Mouse (Mus musculus) A20 (cell line): Measurements from ENCODE around the gene Agr2.

Source experiments
- DNase-seq: peaks from one replicate; pipeline ENCODE4 v3.0.0-alpha.2; 2011; ENCODE audit warnings: low read depth, low spot score

The Agr2 gene

DNA sequence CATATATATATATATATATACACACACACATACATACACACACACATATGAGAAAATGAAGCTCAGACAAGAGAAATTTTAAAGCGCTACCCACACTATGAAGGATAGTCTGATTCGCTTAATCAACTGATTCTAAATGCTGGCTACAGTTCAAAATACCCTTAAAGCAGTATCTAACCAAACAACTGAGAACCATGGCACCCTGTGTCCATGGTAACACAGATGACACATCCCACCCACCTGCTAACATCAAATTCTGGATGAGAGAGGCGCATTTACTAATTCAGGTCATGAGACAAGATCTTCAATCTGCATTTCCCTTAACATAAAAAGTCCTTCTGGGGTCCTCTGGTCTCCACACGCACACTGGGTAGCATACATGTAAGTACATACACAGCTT is 33.4 kb downstream of the Agr2 start:
- no peak for DNase-seq

GRCm38 (mm10) chr12:36027171-36027570 is 34.5 kb downstream of the Agr2 start:
- no peak for DNase-seq

DNA sequence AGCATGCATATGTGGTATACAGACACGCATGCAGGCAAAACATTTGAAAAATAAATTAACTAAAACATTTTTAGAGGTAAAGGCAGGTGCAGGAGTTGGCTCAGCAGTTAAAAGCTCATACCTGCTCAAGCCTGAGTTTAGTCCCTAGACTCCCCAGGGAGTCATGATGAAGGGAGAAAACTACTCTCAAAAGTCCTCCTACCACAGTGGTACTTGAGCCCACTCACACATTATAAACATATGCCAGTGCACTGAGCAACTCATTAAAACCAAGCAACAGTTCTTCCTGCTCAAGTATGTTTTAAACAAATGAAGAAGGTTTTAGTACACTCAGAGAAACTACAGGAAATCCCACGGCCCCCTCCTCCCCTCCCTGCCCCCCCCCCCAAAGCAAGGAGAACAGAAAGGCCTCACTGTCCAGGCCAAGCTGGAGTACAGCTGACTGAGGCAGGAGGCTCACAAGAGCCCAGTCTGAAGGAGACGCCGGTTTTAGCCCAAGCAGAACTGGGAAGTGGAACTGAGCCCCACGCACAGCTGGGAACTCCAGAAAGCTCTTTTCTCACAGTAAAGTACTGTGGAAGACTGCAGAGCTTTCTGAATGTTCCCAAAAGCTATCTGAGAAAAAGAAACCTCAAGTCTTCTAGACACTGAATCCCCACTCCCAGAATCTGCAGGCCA is 36.4 kb downstream of the Agr2 start:
- peak; percentile 63 for DNase-seq

GRCm38 (mm10) chr12:36029687-36030086 is 37.0 kb downstream of the Agr2 start:
- DNase-seq: no peak

GRCm38 (mm10) chr12:36030660-36031363 is 38.1 kb downstream of the Agr2 start:
- no peak for DNase-seq

GRCm38 (mm10) chr12:36032419-36032818 is 39.7 kb downstream of the Agr2 start:
- no peak for DNase-seq

DNA sequence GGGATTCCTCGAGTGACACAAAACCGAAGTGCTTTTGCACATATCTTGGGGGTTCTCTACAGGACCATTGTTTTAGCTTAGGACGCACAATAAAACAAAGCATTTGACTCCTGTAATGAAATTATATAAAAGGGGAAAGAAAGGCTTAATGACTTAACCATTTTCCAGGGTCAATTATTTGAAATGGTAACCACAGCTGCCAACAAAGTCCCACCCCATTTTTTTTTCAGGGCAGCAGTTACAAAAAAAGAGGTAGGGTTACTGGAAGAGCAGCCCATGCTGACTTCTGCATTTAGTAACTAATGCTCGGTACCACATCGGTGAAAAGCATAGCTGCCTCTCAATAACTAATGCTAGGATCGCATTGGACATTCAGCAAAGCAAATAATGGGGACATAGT is 42.8 kb downstream of the Agr2 start:
- no peak for DNase-seq

DNA sequence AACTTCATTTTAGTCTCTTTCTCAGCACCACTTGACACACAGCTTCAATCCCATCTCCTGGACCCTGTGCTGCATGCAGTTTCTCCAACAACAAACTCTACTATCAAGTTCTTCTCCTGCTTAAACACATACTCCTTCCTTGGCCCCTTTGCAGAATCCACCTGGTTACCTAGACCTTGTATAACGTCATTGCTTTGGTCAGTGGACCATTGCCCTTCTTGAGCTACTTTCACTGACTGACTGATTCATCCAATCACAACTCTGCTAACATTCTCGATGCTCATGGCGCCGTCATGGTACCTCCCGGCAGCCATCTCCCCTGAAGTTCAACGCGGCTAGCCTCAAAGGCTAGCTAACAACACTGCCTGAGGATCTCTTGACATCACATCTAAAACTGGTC is 43.4 kb downstream of the Agr2 start:
- DNase-seq: no peak

- DNase-seq: no peak
Measured at GRCm38 (mm10) chr12:36036776-36037175, 44.1 kb downstream of the Agr2 start.

- DNase-seq: peak; percentile 91
Measured at GRCm38 (mm10) chr12:36039541-36040084, 46.9 kb downstream of the Agr2 start.

DNA sequence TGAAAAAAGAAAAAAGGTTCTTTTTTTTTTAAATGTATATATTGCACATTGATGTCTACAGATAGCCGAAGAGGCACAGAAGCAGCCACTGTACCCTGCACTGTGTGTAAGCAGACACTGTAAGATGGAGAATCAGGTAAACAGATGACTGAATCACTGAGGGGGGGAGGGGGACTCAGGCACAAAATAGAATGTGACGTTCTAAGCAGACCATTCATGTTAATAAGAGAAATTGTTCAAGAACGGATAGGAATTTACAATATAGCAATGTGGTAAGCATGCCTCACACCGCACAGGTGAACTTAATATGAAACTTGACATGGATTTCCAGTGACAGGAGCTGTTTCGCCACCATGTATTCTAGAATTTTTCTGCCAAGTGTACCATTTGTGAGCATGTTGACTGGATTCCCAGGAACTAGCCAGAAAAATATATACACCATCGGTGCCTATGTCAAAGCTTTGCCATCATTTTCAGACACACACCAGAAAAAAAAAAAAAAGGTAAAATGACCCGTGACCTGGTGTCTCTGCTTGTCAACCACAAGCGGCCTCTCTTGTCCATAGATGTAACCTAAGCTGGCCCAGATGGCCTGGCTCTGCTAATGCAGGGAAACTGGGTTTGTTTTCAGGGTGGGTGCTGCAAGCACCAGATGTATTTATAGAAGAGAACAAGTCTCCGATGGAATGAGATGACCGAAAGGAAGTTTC is 48.0 kb downstream of the Agr2 start:
- peak; percentile 76 for DNase-seq

- DNase-seq: no peak
Measured at GRCm38 (mm10) chr12:36041281-36041589, 48.5 kb downstream of the Agr2 start.

GRCm38 (mm10) chr12:36041703-36042347 is 49.1 kb downstream of the Agr2 start:
- peak; percentile 86 for DNase-seq

DNA sequence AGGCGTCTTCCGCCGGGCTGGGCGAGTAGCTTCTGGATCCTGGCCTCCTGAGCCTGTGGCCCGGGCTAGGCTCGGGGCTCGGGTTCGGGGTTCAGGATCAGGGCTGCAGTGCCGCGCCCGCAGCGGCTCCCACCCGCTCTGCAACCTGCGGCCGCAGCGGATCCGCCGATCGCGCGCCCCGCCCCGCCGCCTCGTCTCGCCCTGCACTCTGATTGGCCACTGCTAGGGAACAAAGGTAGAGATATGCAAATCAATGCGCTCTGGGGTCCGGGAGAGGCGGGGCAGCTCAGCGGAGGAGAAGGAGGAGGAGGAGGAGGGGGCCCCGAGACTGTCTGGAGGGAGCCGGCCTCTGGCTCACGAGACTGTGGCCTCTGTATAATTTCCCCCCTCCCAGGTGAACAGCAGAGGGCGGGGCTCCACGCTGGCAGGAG is 49.7 kb downstream of the Agr2 start, which contains the start of gene Tspan13:
Gene Tspan13 (minus strand): TSS at position 153 of the 431 bp plus-strand sequence.
- DNase-seq: peak; percentile 97

DNA sequence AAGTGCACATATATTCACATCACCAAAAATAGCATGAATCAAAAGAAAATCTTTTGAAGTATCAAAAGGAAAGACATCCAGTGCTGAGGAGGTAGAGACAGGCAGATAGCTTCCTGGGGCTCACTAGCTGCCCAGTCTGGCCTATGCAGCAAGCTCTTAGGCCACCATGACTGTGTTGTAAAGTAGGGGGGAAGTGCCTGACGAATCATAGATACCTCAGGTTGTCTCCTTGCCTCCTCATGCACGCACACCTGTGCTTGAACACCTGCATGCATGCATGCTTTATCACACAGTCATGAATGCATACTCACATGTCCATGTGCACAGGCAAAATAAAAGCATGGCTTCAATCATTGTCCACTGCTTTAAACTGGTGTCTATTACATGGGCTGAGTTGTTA is 52.0 kb downstream of the Agr2 start:
- no peak for DNase-seq

DNA sequence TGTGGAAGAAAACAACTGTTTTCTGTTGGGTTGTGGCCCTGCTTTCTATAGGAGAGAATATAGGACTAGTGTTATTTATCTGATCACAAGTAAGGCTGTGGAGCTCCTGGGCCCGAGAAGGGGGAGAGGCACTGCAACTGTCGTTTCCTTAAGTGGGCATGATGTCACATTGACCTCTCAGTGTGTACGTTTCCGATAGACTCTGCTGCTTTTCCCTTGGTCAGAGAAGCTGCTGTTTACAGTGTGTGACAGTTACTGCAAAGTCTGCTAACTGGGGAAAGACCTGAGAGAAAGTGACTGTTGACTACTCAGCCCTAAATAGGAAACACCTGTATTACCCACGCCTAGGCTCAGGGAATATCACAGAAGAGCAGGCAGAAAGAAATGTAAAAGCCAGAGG is 53.5 kb downstream of the Agr2 start:
- peak; percentile 56 for DNase-seq

GRCm38 (mm10) chr12:36047593-36047992 is 54.9 kb downstream of the Agr2 start:
- no peak for DNase-seq

DNA sequence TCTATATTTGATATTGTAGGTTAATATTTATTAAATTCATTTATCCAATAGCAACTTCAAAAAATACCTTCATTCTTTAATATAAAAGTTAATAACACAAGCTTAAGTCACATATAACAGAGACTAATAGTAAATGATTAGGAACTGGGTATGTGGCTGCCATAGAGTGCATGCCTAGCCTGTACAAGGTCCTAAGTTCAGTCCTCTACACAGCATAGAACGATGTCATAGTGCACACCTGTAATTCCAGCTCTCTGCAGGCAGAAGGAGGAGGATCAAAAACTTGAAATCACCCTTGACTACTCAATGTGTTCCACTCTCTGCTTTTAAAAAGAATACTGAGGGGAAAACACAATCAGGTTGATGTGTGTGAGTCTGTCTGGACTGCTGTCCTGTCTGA is 57.6 kb downstream of the Agr2 start:
- no peak for DNase-seq
